Mouse (Mus musculus): Measurements from ENCODE around the gene Pdlim4. TPM values are rescaled to one million over a fixed set of nuclear protein-coding genes. Genes with fewer than 3 reads are reported as not detected.

The Pdlim4 gene
- total RNA-seq, 2 experiments from 2014 or later, result 10.7 to 11.4 TPM

DNA sequence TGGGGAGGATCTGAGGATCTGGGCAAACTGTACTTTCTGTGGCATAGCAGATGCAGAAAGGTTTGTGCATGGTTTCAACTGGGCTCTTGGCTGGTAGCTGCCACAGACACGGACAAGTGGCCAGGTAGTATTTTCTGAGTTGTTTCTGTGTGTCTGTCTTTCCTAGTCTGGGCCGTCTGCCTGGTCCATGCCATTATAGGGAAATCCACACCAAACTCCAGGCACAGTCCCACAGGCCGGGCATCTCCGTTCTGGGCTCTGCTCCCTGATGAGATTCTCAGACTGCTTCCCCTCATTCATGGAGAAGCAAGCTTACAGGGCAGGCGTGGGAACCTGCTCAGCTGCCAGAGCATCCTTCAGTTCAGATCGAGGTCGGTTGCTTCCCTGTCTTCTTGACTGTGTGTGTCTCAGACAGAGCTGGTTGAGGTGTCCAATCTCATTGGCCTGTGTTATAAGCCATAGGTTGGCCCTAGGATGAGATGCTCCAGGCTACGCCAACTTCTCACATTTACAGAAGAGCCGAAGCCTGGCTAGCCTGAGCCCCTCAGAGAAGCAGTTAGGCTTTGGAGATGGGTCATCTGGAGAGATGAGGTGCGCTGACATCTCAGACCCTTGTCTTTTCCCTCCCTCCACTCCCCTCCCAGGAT lies 31.4 kb upstream of the Pdlim4 start, which contains the start of gene P4ha2:
TSS of gene P4ha2 (plus strand) at position 51 of the 647 bp plus-strand sequence.
- no peak for DNase-seq (ENCODE audit: extremely low spot score in 1 of 2, low spot score in 2 of 2)
- intact Hi-C loops (cut with DNase I), result no loop called here

- intact Hi-C loops (cut with DNase I), result no loop called here
- peak in 1 of 2 experiments; percentile 45 for DNase-seq (ENCODE audit: extremely low spot score in 1 of 2, low spot score in 2 of 2)
Measured at GRCm38 (mm10) chr11:54093000-54093399, 24.2 kb upstream of the Pdlim4 start.

DNA sequence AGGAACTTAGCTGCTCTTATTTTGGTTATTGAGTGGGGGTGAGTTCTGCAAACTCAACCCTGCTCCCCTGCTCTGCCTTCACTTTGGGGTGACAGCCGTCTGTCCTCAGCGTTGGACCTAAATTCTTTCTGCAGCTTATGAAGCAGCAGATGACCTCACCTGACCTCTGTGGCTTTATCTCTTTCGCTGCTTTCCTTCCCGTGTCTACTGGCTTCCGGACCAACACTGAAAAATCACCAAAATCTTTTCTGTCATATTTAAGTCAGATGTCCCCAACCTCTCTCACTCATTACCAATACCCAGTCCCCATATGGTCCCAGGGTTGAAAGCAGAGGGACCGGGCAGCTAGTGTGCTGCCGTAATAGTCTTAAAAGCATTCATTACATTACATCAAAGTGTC lies 23.4 kb upstream of the Pdlim4 start:
- intact Hi-C loops (cut with DNase I), result no loop called here
- no peak for DNase-seq (ENCODE audit: extremely low spot score in 1 of 2, low spot score in 2 of 2)

- intact Hi-C loops (cut with DNase I), result no loop called here
- DNase-seq (ENCODE audit: extremely low spot score in 1 of 2, low spot score in 2 of 2), result peak in 1 of 2 experiments; percentile 37
Measured at GRCm38 (mm10) chr11:54091726-54092125, 22.9 kb upstream of the Pdlim4 start.

DNA sequence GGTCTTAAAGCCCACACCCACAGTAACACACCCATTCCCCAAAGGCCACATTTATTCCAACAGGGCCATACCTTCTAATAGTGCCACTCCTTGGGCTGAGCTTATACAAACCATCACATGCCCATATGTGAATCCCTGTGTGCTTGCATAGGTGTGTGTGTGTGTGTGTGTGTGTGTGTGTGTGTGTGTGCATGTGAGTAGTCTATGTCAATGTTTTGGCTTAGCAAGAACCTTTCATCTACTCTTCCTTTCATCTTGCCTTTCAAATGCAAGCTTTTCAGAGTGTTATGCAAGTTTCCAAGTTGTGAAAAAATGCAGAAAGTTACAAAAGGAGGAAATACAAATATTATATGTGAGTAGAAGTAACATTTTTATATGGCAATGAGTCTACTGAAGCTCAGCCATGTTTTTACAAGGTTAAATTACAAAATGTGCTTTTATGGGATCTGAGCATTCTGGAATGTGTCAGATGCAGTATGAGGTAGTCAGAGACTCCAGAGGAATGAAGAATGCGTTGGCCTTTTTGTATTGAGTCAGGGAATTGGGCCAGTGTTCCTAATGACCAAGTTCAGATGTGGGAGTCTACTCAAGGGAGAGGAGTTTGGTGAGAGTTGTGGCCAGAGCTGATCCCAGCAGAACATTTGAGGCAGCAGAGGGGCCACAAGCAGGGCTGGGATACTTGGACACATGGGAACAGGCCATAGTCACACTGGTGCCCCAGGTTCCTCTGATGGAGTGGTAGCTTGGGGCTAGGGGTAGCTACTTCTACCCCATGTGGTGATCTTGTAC lies 21.5 kb upstream of the Pdlim4 start:
- intact Hi-C loops (cut with DNase I), result no loop called here
- no peak for DNase-seq (ENCODE audit: extremely low spot score in 1 of 2, low spot score in 2 of 2)

DNA sequence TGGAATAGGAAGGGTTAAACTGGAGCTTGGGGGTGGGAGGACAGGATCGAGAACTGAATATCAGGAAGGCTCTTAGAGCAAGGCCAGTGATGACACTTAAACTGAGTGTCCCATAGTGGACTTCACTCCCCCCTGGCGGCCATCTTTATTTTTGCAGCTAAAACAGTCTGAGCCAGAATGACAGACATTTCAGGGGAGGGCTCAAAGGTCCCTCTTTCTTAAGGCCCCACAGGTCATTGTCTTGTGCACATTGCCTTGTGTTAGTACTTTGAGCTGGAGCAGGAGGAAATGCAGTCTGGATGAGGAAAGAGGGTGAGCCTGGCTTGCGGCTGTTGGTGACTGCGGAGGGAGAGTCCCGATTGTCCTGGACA lies 20.1 kb upstream of the Pdlim4 start:
- peak in 1 of 2 experiments; percentile 74 for DNase-seq (ENCODE audit: extremely low spot score in 1 of 2, low spot score in 2 of 2)

GRCm38 (mm10) chr11:54088253-54088946 lies 19.6 kb upstream of the Pdlim4 start:
- intact Hi-C loops (cut with DNase I), result loop anchor here (2.0 kb wide), 1 partner anchor 88 kb away; no protein-coding TSS in a partner anchor
- no peak for DNase-seq (ENCODE audit: extremely low spot score in 1 of 2, low spot score in 2 of 2)

More for the DNA sequence above, 20.1 kb upstream of the Pdlim4 start:
- intact Hi-C loops (cut with DNase I), result loop anchor here (2.0 kb wide), 1 partner anchor 88 kb away; no protein-coding TSS in a partner anchor

DNA sequence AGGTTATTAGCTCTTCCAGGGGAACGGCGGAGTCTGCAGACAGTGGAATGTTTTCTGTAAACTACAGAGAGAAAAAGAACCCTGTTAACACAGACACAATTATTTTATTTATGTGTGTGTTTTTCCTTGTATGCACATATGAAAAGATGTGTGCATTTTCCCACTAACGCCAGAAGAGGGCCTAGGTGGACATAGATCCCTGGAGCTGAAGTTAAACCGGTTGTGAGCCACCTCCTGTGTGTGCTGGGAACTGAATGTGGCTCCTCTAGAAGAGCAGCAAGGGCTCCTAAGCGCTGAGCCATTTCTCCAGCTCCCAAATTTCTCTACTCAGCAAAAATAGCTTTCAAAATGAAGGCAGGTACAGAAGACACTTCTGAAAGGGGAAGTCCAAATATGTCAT lies 17.0 kb upstream of the Pdlim4 start:
- DNase-seq (ENCODE audit: extremely low spot score in 1 of 2, low spot score in 2 of 2), result no peak
- intact Hi-C loops (cut with DNase I), result no loop called here

- intact Hi-C loops (cut with DNase I), result no loop called here
- DNase-seq (ENCODE audit: extremely low spot score in 1 of 2, low spot score in 2 of 2), result no peak
Measured at GRCm38 (mm10) chr11:54084976-54085375, 16.2 kb upstream of the Pdlim4 start.

- intact Hi-C loops (cut with DNase I), result no loop called here
- no peak for DNase-seq (ENCODE audit: extremely low spot score in 1 of 2, low spot score in 2 of 2)
Measured at GRCm38 (mm10) chr11:54082725-54083124, 13.9 kb upstream of the Pdlim4 start.

DNA sequence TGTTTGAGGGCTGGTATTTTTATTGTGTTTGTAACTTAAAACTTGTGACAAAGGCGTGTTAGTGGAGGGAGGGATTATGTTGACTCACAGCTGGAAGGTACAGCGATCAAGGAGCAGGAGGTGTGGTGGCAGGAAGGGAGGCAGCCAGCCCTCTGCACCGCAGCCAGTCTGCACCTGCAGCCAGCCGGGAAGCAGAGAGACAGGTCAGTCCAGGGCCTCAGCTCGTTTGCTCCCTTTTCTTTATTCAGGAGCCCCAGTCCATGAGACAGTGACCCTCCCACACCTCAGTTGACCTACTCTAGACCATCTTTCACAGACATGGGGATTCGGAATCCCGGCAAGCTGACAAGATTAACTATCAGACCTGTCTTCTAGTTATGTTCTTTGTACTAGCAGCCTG lies 11.6 kb upstream of the Pdlim4 start:
- intact Hi-C loops (cut with DNase I), result no loop called here
- no peak for DNase-seq (ENCODE audit: extremely low spot score in 1 of 2, low spot score in 2 of 2)

- intact Hi-C loops (cut with DNase I), result no loop called here
- no peak for DNase-seq (ENCODE audit: extremely low spot score in 1 of 2, low spot score in 2 of 2)
Measured at GRCm38 (mm10) chr11:54076101-54076500, 7.3 kb upstream of the Pdlim4 start.

DNA sequence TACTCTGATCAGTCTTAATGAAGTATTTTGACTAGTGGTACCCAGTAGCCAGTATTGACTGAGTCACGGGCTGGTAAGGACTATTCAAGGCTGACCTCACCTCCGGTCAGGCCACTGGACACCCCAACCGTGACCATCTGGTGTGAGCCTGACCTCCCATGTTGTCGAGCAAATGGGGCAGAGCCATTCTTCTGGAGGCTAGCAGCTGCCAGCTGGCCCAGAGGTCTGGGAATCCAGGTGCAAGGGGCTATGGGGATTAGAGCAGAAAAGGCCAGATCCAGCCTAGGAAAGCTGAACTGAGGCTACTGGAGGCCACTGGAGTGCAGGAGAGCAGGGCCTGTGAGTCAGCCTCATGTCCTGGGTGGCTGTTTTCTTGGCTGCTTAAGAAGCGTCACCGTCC lies 6.5 kb upstream of the Pdlim4 start:
- DNase-seq (ENCODE audit: extremely low spot score in 1 of 2, low spot score in 2 of 2), result no peak
- intact Hi-C loops (cut with DNase I), result no loop called here

- DNase-seq (ENCODE audit: extremely low spot score in 1 of 2, low spot score in 2 of 2), result peak in 1 of 2 experiments; percentile 18
- intact Hi-C loops (cut with DNase I), result no loop called here
Measured at GRCm38 (mm10) chr11:54073291-54073690, 4.5 kb upstream of the Pdlim4 start.

DNA sequence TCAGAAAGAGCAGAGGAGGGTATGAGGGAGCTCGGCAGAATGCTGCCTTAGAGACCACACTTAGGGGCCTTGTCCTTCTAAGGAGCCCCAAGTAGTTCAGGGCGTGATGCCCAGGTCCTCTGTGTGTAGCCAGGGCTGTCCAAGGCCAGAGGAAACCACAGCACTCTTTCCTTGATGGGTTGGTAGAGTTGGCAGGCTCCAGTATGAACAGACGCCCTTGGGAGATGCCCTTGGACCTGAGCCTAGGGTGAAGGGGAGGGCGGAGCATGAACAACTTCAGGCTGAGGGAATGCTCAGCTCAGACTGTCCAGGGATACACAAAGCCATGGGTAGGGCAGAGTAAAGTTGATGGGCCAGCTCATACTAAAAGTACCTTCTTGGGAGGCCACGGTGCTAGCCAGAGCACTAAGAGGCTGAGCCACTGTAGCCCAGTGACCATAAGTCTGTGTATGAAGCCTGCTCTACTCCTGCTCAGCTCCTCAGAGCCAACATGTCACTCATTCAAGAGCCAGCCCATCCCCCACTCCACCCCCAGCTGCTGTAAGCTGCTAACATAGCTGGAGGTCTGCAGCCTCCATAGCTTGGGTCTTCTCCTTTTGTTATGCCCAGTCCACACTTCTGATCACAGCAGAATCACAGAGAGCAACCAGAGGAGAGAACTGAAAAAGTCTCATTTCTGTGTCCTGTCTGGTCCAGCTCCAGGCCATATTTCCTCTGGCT lies 3.1 kb upstream of the Pdlim4 start:
- peak in 1 of 2 experiments; percentile 27 for DNase-seq (ENCODE audit: extremely low spot score in 1 of 2, low spot score in 2 of 2)
- intact Hi-C loops (cut with DNase I), result no loop called here

- intact Hi-C loops (cut with DNase I), result no loop called here
- peak in 1 of 2 experiments; percentile 25 for DNase-seq (ENCODE audit: extremely low spot score in 1 of 2, low spot score in 2 of 2)
Measured at GRCm38 (mm10) chr11:54067996-54068519, 756 bp downstream of the Pdlim4 start.

DNA sequence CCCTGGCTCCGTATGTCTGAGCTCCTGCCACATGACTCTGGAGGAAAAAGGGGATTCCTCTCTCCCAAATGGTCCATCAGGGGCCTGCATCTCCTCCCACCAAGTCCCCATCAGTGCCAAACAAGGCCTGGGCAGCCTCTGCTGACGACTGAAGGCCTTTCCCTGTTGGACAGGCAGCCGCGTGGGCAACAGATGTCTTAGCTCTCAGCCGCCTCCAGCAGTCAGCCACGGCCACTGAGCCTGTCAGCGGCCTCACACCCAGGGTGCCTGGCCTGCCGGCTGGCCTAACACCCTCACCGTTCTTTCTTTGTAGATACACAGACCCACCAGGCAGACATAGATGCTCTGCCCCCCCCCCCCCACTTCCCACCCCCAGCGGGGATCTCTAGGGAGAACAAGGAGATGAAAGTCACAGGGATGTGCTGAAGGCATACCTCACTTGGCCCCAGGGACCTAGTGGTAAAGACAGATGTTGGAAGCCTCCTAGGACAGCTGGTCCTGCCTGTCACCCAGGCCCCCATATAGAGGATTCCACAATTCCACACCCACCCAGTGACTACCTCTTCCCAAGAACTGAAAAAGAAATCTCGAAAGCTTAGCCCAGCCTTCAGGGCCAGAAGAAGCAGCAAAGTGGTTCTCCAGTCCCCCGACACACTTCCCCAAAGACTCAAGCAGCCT lies 1.4 kb downstream of the Pdlim4 start:
- intact Hi-C loops (cut with DNase I), result no loop called here
- DNase-seq (ENCODE audit: extremely low spot score in 1 of 2, low spot score in 2 of 2), result peak in 1 of 2 experiments; percentile 53

GRCm38 (mm10) chr11:54066400-54066799 lies 2.4 kb downstream of the Pdlim4 start:
- intact Hi-C loops (cut with DNase I), result no loop called here
- peak in 1 of 2 experiments; percentile 13 for DNase-seq (ENCODE audit: extremely low spot score in 1 of 2, low spot score in 2 of 2)

All from left cerebral cortex, postnatal 10 days (tissue).